Mouse (Mus musculus) E14TG2a.4 (cell line): Measurements from ENCODE around the gene Ncam1.

Experiments used
- CTCF ChIP-seq: conservative IDR thresholded peaks from 2 replicates; pipeline ENCODE4 v1.5.1; 2014; ENCODE audit warnings: low read length
- NANOG ChIP-seq: IDR thresholded peaks from 2 replicates; pipeline ENCODE4 v1.6.1; 2014; ENCODE audit warnings: borderline replicate concordance, low read length, mixed read lengths

- TF ChIP-seq CTCF (no peak), NANOG (no peak)
These were observed 133.4 kb downstream of the Ncam1 start for GRCm38 (mm10) chr9:49665361-49665760.
